Comparison of ENCODE assay signal across 9 mouse cellular contexts in genomic region chr4:47122051-47122706, GRCm38 (mm10). TPM values are rescaled to one million over a fixed set of nuclear protein-coding genes. Genes with fewer than 3 reads are reported as not detected.
DNase-seq lines count a peak whose midpoint lies in the region; ATAC-seq lines count a peak whose summit lies in the region.
"Had no signal": no experiment of that assay in that cellular context is flagged by ENCODE, and none has a peak within 500 bp of the region (broad histone marks: within the 10 kb centered on the region; RNA-seq: fewer than 3 reads in every experiment).

No protein-coding gene starts in this region.

- no peaks in the 10 kb centered on the region for H3K4me1 ChIP-seq in heart, embryonic 12.5 days (replicated peaks)
- no peaks in the 10 kb centered on the region for H3K4me1 ChIP-seq in forebrain, embryonic 16.5 days (replicated peaks; ENCODE audit: control insufficient read depth, insufficient read depth, low read length)
- H3K4me1 ChIP-seq: liver, embryonic 15.5 days had no signal

- peaks cover 8% of the 10 kb centered on the region; the same call in 1 of the 2 replicates for H3K9me3 ChIP-seq in heart, embryonic 12.5 days (replicated peaks)
- H3K9me3 ChIP-seq in forebrain, embryonic 16.5 days (ENCODE audit: control insufficient read depth, low read length): no peaks in the 10 kb centered on the region
- H3K9me3 ChIP-seq: liver, embryonic 15.5 days had no signal

- peak; percentile 40 to 81 for DNase-seq in heart, adult 18-20 months
- peak; percentile 69 for DNase-seq in CD4-positive, CD25-positive, alpha-beta regulatory T cell, adult 2 months (ENCODE audit: low read depth, low spot score)
- DNase-seq in brain, adult 2 months (ENCODE audit: low read depth, low spot score): peak; percentile 76
- DNase-seq in kidney, postnatal 36 days: peak; percentile 39 to 82
- peak; percentile 23 for DNase-seq in telencephalon, adult 2 months (ENCODE audit: low read depth, low spot score)

- ATAC-seq in heart, embryonic 12.5 days (ENCODE audit: insufficient number of reproducible peaks, low FRiP score): no peak
- peak; percentile 64 for ATAC-seq in forebrain, embryonic 16.5 days
- ATAC-seq in megakaryocyte, adult 5-6 weeks (ENCODE audit: poor library complexity, severe bottlenecking): 0 out of 2 replicates have a peak, but pooled peaks have one; percentile 15

- H3K4me3 ChIP-seq in heart, embryonic 12.5 days: no peak overlapping the region
- no peak overlapping the region for H3K4me3 ChIP-seq in forebrain, embryonic 16.5 days (replicated peaks; ENCODE audit: low read length)
- H3K4me3 ChIP-seq: liver, embryonic 15.5 days had no signal

- H3K27me3 ChIP-seq in heart, embryonic 12.5 days (replicated peaks): 0 out of 2 replicates have a peak, but pooled peaks cover 3% of the 10 kb centered on the region
- H3K27me3 ChIP-seq in forebrain, embryonic 16.5 days (replicated peaks; ENCODE audit: control insufficient read depth, insufficient read depth, low read length): no peaks in the 10 kb centered on the region
- H3K27me3 ChIP-seq: liver, embryonic 15.5 days had no signal

- H3K9ac ChIP-seq in heart, embryonic 12.5 days: no peak overlapping the region
- H3K9ac ChIP-seq in forebrain, embryonic 16.5 days (replicated peaks; ENCODE audit: low read depth, low read length): no peak overlapping the region
- H3K9ac ChIP-seq: liver, embryonic 15.5 days had no signal

- 56% methylated on average over 13 of the region's 13 CpGs for WGBS in heart, embryonic 12.5 days
- WGBS in forebrain, embryonic 16.5 days: 64% methylated on average over 13 of the region's 13 CpGs

- no peaks in the 10 kb centered on the region for H3K36me3 ChIP-seq in heart, embryonic 12.5 days
- no peaks in the 10 kb centered on the region for H3K36me3 ChIP-seq in forebrain, embryonic 16.5 days (ENCODE audit: control insufficient read depth, insufficient read depth)
- H3K36me3 ChIP-seq: liver, embryonic 15.5 days had no signal

- H3K4me2 ChIP-seq in heart, embryonic 12.5 days: no peak overlapping the region
- no peak overlapping the region for H3K4me2 ChIP-seq in forebrain, embryonic 16.5 days (ENCODE audit: low read length)
- H3K4me2 ChIP-seq: liver, embryonic 15.5 days had no signal

- no peak overlapping the region for H3K27ac ChIP-seq in heart, embryonic 12.5 days (ENCODE audit: poor library complexity, severe bottlenecking)
- no peak overlapping the region for H3K27ac ChIP-seq in forebrain, embryonic 16.5 days (ENCODE audit: low read length)
- H3K27ac ChIP-seq: liver, embryonic 15.5 days had no signal

RNA-seq across cellular contexts. Expression of gene Galnt12, which starts 30.5 kb away (rescaled TPM):
- under 1 TPM; 0.30 to 0.57 TPM for total RNA-seq in heart, adult 18-20 months (2021)
- polyA plus RNA-seq in heart, embryonic 12.5 days (2016; fragmentation: Nextera tagmentation; extraction: Ambion mirVana): 1.8 and 2.2 TPM in 2 replicates
- polyA plus RNA-seq in forebrain, embryonic 16.5 days (2015; fragmentation: Nextera tagmentation; extraction: Ambion mirVana): 0.50 and 0.85 TPM in 2 replicates
- 0.84 and 1.5 TPM in 2 replicates for total RNA-seq in megakaryocyte, adult 5-6 weeks (2015)
- 2.7 and 3.0 TPM in 2 replicates for total RNA-seq in megakaryocyte, adult 5-6 weeks (2017)

Comparison
In these comparisons a context has a peak if more than half of its experiments do, and no peak if none do; other contexts are left out.
1. DNase-seq: peak in every context shown above with its lines; median percentile 76 in brain, adult 2 months; 69 in CD4-positive, CD25-positive, alpha-beta regulatory T cell, adult 2 months; 60 in heart, adult 18-20 months; 60 in kidney, postnatal 36 days; 23 in telencephalon, adult 2 months.